Mouse (Mus musculus) brain, embryonic 14.5 days (tissue): ENCODE measurements at regions not wholly inside any gene's neighbourhood (a gene's known extent, or its start where the extent isn't known, plus 50 kb on each side); places are given as distances from the start of the nearest gene placed in this dataset.

Experiments
- DNase-seq: peaks from one replicate; pipeline ENCODE4 v3.0.0-alpha.2; 2011; ENCODE audit warnings: low read depth
- CTCF ChIP-seq: fragments of 200-500 bp; IDR thresholded peaks from 2 replicates; pipeline ENCODE4 v1.5.1; 2012; ENCODE audit warnings: inconsistent platforms, mild to moderate bottlenecking, moderate library complexity, borderline replicate concordance; ENCODE audit not compliant: insufficient read depth, insufficient read length; ENCODE audit errors: extremely low read depth
- POLR2A ChIP-seq: fragments of 200-500 bp; IDR thresholded peaks from 2 replicates; pipeline ENCODE4 v1.6.1; 2012; ENCODE audit warnings: mild to moderate bottlenecking, inconsistent platforms, borderline replicate concordance; ENCODE audit not compliant: poor library complexity, insufficient read depth, insufficient read length, severe bottlenecking; ENCODE audit errors: extremely low read depth

DNA sequence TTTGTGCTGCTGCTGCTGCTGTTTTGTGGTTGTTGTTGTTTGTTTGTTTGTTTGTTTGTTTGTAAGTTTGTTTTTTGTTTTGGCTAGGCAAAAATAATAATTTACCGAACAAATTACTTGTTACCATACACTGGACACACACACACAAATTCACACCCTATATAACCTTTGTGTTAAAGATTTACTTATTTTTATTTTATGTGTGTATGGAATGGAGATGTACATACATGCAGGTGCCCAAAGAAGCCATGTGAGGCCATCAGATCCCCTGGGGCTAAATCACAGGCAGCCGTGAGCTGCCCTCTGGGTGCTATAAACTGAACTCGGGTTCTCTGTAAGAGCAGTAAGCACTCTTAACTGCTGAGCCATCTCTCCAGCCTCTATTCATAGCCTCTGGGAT, 56.0 kb downstream of the Pttg1 start:
- DNase-seq, result no peak
- TF ChIP-seq CTCF, result no peak
- no peak for TF ChIP-seq POLR2A

DNA sequence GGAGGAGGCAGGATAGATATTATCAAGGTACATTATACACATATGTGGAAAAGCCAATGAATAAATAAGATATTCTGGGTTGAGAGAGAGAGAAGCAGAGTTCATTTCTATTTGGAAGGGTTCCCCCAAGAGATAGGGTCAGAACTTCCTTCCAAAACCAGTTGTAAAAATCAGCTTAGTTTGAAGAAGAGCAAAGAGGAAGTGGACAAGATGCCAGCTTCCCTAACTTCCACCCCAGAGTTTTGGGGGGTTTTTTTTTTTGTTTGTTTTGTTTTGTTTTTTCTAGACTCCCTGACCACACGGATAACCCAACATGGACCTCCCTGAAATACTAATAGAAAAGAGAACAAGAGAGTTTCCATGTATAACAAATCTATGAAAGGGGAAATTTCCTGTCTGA, 57.7 kb downstream of the Pttg1 start:
- TF ChIP-seq CTCF, result no peak
- DNase-seq, result no peak

DNA sequence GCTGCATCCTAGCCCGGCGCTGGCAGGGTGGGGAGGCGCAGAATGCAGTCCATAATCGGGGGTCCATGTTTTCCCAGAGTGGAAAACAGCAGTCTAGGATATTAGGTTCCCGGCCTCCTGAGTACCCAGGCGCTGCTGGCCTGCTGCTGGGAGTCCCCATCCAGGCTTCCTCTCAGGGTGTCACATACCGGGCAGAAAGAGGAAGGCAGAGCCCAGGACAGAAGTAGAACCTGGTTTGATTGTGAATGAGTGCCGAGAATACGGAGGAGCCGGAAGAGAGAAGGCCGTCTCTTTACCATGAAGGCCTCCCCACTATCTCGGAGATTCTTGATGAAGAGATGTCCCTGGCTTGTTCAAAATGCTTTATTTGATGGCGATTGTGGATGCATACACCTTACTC, 64.2 kb downstream of the Pttg1 start:
- DNase-seq, result no peak
- no peak for TF ChIP-seq CTCF
- no peak for TF ChIP-seq POLR2A

DNA sequence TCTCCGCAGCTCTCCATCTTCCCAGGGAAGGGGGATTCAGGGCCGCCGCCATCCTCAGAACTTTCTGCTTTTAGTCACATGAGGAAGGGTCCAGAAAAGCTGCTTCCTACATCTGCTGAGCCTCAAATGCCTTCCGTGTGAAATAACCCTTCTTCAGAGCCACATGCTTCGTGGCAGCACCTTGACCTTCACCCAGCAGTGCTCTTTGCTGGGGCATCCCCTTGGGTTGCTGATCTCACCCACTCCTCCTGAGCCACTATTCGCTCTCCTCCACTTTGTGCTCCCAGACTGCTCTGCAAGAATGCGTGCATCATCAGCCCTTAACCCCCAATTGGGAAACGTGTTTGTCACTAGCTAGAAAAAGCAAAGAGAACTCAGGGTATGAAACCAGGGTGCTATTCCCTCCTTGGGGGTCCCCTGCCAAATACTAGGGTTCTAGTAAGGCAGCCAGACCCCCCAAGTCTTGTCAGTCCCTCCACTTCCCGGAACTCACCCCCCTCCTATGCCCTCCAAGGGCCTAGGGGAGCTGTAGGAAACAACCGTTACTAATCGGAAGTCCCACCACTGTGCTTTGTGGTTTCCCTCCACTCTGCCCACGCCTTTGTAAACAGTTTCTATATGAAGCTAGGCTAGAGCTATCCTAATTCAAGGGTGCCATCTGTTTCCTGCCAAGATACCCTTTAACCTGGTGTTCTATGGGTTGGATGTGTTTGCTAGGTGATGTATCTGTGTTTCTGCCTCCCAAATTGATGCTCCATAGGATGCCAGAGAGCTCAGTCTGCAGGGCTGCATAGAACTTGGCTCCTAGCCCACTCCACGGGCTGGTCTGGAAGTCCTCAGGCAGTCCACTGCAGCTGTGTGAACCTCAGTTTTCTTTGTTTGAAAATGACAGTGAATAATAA, 67.4 kb downstream of the Pttg1 start:
- TF ChIP-seq CTCF (no peak), POLR2A (no peak)
- DNase-seq, result no peak

DNA sequence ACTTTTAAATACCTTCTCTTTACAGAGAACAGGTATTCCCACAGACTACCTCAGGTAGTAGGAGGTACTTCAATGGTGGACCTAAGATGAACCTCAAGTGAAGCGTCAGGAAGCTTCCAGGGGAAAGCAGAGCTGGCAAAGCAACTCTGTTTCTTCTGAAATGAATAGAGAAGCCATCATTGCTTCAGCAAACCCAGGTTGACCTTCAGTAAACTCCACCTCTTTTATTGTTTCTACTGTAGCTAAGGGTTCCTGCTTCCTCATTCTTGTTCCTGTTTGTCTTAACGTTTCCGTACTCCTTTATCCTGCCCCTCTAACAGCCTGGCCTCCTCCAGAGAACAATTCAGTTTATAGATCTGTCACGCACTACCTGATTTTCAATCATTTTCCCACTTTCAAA, 72.4 kb downstream of the Pttg1 start:
- TF ChIP-seq CTCF (no peak), POLR2A (no peak)
- no peak for DNase-seq

DNA sequence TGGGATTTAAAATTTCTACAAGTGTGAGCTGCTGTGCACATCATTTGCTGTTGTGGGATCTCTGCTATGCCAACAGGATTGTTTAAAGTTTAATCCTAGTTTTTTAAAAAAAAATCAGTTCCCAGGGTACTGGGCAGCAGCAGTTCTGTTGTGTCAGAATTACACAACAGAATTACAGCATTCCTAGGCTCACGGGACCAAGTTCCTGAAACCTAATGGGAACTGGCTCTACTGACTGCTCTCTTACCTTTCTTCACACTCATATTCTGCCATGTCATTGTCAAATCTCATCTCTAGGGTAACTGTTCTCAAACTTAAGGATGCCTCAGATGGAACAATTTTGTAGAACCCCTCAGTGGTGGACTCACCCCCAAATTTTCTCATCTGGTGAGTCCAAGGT, 73.0 kb downstream of the Pttg1 start:
- DNase-seq, result no peak
- TF ChIP-seq POLR2A (no peak), CTCF (no peak)

DNA sequence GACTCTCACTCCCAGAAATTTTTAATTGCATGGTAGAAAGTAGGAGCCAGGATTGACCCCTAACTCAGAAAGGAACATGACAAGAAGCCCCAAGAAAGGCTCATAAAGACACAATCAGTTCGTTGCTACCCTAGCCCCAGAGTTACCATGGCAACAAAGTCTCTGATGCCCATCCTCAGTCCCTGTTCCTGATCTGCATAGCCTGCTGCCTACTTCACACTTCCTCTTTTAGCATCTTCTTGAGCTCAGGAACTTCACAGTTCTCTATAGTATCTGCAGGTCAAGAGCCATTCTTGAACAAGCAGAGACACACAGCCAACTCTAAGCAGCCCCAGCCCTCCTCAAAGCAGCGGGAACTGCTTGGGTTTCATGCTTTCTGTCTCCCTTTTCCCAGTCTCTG, 74.2 kb downstream of the Pttg1 start:
- DNase-seq, result no peak
- no peak for TF ChIP-seq POLR2A
- no peak for TF ChIP-seq CTCF

DNA sequence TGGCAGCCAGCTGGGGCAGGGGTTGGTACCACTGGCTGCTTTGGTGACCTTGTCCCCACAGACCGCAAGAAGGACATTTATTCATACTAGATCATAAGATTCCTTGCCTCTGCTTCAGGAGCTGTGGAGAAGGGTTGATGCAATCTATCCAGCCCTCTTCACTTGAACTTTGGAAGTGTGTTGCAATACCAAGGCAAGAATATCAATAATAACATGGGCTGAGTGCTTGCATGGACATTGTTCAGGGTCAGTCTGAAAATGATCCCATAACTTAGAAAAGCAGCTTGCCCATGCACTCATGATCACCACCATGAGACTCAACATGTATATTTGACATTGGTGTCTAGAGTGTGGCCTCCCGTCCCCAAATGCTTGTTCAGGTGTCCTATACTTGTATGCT, 74.7 kb downstream of the Pttg1 start:
- TF ChIP-seq POLR2A (no peak), CTCF (no peak)
- DNase-seq, result no peak

DNA sequence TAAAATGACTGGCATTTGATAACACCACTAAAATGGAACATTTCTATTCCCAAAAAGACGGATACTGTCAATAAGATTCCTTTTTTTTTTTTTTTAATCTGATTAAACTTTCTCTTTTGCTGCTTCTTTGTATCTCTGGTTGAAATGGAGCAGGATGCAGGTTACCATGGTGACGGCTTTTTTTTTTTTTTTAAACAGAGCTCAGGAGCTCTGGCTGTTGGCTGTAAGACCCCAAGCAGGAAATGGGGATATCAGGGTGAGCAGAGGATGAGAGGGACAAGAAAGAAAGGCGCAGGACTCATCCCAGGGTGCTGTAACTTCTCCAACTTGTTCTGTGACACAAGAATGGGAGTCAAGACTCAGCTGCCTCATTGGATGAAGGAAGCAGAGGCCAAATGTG, 75.8 kb downstream of the Pttg1 start:
- TF ChIP-seq CTCF, result no peak
- no peak for TF ChIP-seq POLR2A
- peak; percentile 78 for DNase-seq

DNA sequence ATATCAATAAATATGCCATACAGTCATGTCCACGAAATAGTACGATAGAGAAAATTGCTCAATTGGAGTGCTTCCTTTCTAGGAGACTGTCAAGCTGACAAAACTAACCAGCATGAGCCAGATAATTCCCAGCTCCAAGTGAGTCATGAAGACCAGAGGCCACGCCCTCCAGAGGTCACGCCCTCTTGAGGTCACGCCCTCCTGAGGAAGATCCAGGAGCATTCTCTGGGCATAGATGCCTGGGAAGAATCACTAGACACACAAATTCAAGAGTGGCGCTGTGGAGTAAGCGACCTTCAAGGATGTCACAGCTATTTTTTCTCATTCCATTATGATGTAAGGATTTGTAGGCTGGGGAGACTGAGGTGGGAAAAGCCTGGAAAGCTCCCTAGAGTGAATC, 76.5 kb downstream of the Pttg1 start:
- TF ChIP-seq POLR2A, result no peak
- TF ChIP-seq CTCF, result no peak

DNA sequence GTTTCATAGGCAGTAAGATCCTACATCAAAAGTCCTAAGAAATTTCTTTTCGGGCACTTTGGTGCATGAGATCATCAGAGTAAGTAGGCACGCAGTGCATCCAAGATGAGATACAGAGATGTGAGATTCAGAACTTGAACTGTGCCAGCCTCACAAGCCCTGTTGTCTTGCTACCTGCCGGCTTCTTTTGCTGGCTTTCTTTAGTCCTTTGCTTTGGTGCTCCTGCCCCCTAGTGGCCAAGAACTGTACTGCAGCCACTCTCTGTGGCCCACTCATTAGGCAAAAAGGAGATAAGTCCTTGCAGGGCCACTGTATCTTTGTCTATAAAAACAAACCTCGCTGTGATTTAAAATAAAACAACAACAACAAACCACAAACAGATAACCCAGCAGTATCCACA, 77.5 kb downstream of the Pttg1 start:
- peak; percentile 94 for TF ChIP-seq CTCF
- no peak for TF ChIP-seq POLR2A
- DNase-seq, result peak; percentile 92

More for the DNA sequence above, 76.5 kb downstream of the Pttg1 start:
- no peak for DNase-seq

DNA sequence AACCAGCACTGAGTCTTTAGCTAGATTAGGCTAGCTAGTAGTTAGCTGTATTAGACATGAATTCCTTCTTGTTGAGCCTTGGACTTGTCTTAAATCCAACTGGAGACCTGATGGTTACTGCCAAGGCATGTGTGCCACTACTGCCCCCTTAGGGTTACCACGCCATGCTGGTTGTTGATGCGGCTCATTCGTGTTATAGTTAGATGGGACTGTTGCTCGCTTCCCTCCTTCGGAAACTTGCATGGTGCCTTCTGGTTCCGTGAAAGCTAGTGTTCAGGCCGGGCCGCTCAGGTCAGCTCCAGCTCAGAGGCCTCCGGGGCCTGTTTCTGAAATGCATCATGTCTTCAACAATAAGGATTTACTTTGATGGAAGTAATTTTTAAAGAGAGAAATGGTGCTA, 79.6 kb downstream of the Pttg1 start:
- TF ChIP-seq POLR2A (no peak), CTCF (no peak)
- no peak for DNase-seq

DNA sequence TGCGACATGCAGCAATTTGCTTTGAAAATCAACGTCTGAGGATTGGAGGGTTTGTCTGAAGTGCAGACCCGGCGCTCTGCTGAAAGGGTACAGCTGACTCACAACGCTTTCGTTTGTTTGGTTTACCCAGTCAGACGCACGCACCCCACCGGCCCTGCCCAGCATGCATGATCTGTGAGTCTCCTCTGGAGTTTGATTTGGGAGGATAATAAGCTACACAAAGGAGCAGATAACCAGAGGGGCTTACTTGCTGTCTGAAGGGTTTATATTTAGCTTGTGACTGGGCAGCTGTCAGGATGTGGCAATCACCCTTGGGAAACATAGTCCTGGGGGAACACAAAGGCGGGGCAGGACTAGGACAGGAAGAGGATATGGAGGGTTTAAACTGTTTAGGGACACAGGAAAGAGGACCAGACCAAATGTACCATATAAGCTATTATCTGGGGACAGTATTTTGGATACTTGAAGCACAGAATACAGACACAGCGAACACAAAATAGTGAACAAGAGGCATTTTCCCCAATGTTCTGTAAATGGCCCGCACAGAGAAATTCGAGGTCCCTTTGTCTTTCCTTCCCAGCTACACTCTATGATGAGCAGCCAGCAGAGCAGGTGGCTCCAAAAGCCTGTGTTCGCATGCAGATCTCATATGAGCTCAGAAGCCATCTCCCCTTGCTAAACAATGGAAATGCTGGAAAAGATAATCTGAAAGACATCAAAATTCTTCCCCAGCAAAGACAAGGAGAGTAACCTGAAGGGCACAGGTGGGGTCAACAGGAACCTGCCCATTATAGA, 81.1 kb downstream of the Pttg1 start:
- peak; percentile 86 for DNase-seq
- TF ChIP-seq POLR2A (no peak), CTCF (no peak)
